Mouse (Mus musculus): Measurements from ENCODE around the gene Daam2. TPM values are rescaled to one million over a fixed set of nuclear protein-coding genes. Genes with fewer than 3 reads are reported as not detected.

Daam2 gene
- polyA plus RNA-seq, 1 experiment = not detected

- no peak for TF ChIP-seq GATA1 (IDR thresholded peaks at IDR 0.05; ENCODE audit: low read length)
Measured at GRCm38 (mm10) chr17:49464884-49465283, 99.3 kb downstream of the Daam2 start.

GRCm38 (mm10) chr17:49458386-49458785 lies 105.8 kb downstream of the Daam2 start:
- TF ChIP-seq GATA1 (IDR thresholded peaks at IDR 0.05; ENCODE audit: low read length) = no peak

DNA sequence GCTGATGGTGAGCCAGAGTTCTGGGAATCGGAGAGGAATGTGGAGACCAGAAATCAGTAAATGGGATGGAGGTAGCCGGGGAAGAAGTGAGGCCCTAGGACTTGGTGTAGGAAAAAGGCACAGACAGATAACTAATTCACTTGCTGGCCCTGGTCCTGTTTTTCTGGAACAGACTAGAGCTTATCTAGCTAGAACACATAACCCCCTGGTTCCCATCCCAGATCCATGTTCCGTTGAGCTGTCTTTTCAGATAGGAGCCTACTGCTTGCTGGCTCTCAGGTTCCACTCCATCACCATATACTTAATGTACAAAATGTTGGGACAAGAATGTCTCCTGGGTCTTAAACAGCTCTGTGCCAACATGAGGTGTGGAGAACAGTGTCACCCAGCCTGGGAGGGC lies 106.3 kb downstream of the Daam2 start:
- TF ChIP-seq GATA1 (IDR thresholded peaks at IDR 0.05; ENCODE audit: low read length) = no peak

GRCm38 (mm10) chr17:49456334-49456733 lies 107.8 kb downstream of the Daam2 start:
- TF ChIP-seq GATA1 (IDR thresholded peaks at IDR 0.05; ENCODE audit: low read length) = no peak

DNA sequence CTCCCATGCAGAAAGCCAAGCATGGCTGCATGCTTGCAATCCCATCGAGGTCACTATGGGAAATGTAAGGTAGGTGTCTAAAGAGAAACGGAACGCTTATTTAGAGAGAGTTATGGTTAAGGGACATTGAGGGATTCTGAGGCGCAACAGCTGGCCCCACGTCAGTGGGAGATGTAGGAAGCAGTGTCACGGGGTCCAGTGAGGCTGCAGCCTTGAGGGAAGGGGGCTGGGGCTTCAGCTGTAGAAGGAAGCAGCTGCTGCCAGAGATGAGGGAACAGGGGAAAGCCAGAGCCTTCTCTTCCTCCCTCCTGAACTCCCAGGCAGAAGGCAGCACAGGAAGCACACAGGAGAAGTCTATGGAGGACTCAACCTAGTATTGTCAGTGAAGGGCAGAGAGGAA lies 113.2 kb downstream of the Daam2 start:
- no peak for TF ChIP-seq GATA1 (IDR thresholded peaks at IDR 0.05; ENCODE audit: low read length)

GRCm38 (mm10) chr17:49449230-49449608 lies 114.9 kb downstream of the Daam2 start:
- TF ChIP-seq GATA1 (IDR thresholded peaks at IDR 0.05; ENCODE audit: low read length) = no peak

DNA sequence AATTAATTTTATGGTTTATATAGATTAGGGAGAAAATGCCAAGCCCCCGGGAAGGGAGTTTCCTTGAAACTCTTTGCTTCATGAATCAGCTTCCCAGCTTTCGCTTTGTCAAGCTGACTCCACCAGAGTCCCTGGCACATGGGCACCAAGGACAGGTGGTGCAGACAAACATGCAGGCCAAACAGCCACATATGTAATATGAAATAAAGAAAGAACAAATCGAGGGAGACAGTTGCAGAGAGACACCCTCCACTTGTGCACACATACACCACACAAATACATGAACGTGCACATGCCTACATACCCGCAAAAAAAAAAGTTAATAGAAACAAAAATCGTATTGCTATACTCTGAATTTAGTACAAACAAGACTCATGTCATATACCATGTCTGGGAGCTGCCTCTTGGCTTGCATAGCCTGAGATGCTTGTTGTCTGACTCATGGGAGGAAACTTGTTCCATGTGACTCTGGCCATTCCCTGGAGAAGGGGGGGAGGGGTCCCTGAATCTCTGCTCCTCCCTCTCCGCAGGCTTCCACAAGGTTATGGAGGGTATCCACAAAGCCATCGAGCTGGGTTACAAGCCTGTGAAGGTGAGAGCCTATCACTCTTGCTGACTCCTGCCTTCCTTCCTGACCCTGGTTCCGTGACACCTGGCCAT lies 115.4 kb downstream of the Daam2 start:
- no peak for TF ChIP-seq GATA1 (IDR thresholded peaks at IDR 0.05; ENCODE audit: low read length)

DNA sequence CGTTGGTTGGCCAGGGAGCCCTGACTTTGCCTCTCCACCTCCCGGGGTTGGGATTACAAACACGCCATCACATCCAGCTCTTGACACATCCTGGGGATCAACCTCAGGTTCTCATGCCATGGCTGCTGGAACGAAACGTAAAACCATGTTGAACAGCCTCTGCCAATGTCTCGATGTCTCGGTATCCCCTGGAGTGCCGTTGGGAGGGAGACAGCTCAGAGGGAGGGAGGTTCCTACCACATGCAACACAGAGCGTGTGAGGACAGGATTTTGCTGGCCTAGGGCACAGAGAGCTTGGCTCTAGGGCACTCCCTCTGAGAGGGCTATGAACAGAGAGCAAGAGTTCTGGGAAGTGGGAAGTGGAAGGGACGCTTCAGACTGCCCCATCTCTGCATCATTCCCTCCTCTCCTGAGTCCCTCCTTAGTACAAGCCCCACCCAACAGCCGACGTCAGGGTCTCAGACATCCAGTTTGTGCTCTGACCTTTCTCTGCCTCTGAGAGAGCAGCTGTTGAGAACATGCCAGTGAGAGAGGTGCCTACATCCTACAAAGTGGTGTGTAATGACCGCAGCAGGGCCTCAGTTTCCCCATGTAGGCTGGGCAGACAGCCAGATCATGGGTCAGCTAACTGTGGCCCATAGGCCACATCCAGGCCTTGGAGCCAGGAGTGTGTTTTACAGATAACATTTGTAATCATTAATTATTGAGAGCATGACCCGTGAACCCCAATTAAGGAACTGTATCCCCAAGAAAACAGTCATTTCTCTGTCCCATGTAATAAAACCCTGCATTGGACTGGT lies 123.6 kb downstream of the Daam2 start:
- no peak for TF ChIP-seq GATA1 (IDR thresholded peaks at IDR 0.05; ENCODE audit: low read length)

DNA sequence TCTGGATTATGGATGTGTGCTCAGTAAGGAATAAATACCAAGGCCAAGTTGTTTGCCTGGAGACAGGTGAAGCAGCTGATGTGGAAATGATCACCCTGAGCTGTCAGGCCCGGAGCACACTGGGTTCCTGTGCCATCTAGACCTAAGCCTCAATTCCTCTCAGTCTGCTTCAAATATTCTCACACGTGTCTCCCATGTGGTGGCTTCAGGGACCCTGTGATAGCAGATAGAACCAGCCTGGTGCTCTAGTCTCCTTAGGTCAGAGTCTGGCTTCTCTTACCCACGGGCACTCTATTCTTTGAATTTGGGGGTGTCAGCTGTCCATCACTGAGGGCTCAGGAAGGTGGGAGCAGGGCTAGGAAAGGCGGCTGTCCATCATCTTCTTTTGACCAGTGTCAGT lies 124.4 kb downstream of the Daam2 start:
- TF ChIP-seq GATA1 (IDR thresholded peaks at IDR 0.05; ENCODE audit: low read length) = no peak

DNA sequence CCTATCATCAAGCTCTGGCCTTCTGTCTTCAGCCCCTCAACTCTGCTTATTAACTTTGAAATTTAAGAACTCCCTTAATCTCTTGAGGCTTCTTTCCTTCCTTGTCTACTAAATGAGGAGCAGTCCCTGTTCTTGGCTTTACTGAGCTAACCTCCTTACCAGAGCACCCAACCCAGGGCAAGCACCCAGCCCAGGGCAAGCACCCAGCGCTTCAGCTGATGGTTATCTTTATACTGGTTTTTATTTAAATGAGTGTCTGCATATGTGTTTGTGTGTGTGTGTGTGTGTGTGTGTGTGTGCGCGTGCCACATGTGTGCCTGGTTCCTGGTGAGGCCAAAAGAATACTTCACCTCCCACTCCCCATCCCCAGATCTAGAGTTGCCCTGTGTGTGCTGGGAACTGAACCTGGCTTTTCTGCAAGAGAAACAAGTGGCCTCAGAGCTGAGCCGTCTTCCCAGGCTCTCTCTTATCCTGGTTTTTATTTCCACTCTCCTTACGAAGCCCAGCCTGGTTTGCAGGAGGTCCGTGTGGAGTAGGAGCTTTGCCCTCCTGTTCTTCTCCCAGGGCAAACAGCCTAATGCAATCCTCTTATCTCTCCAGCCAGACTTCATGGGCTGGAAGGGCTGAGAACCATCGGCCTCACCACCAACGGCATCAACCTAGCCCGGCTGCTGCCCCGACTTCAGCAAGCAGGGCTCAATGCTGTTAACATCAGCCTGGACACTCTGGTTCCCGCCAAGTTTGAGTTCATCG lies 125.1 kb downstream of the Daam2 start:
- TF ChIP-seq GATA1 (IDR thresholded peaks at IDR 0.05; ENCODE audit: low read length) = peak; percentile 4

DNA sequence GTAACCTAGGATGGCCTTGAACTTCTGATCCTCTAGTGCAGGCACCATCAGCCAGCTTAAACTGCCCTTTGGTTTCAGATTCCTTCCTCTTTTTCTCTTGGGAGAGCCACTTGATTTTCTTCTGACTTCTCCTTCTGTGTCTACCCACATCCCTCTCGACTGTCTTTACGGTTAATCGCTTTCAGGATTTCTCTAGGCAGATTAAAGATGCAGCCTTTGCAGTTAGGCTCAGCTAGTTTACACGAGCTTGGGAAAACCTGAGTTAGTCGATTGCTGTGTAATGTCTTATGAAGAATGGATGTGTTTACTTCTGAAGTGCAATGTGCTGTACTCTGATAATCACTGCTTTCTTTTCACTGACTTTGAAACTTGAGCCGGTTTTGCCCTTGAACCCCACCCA lies 127.5 kb downstream of the Daam2 start:
- TF ChIP-seq GATA1 (IDR thresholded peaks at IDR 0.05; ENCODE audit: low read length) = no peak

- peak; percentile 85 for TF ChIP-seq GATA1 (IDR thresholded peaks at IDR 0.05; ENCODE audit: low read length)
Measured at GRCm38 (mm10) chr17:49435081-49435480, 129.1 kb downstream of the Daam2 start.

DNA sequence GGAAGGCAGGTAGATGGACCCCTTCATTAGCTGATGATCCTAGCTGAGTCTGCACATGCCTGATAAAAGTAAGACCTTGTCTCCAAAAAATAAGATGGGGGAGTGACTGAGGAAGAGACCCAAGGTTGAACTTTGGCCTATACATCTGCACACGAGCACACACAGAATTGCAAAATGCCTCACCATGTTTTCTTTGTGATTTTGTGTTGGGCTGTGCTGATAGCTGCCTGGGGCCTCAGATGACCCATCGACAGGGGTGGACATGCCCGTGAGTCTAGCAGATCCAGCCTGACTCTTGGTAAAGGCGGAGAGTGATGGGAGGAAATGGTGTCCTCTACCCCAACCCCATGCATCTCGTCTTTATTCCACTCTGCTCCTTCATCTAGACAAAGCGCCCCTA lies 129.9 kb downstream of the Daam2 start:
- no peak for TF ChIP-seq GATA1 (IDR thresholded peaks at IDR 0.05; ENCODE audit: low read length)

GRCm38 (mm10) chr17:49433071-49433470 lies 131.1 kb downstream of the Daam2 start:
- TF ChIP-seq GATA1 (IDR thresholded peaks at IDR 0.05; ENCODE audit: low read length) = no peak

DNA sequence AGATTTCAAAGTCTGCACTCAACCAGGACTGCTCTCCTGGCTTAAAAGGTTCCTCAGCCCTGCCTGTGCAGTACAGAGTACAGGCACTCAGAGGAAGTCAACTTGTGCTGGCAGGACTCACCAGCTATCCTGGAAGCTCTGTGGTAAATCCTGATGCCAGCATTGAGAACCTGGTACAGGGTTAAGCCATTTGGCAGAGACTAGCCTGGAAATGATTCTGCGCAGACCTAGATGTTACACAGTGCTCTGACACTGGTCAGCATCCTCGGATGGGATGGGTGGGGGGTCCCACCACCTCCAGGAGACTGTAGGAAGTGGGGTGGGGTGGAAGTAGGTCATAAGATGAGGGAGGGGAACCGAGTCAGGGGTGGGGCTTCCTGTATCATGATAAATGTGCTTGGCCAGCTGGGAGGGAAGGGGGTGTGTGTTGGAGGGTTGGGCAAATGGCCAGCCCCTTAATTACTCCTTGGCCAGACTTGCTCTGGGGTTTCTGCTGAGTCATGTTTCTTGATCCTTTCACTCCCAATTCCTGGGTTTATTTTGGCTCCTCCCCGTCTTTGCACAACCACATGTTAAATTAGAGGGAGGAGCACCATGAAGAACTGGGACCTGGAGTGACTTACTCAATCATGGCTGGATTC lies 132.0 kb downstream of the Daam2 start:
- no peak for TF ChIP-seq GATA1 (IDR thresholded peaks at IDR 0.05; ENCODE audit: low read length)

GRCm38 (mm10) chr17:49431176-49431575 lies 133.0 kb downstream of the Daam2 start:
- no peak for TF ChIP-seq GATA1 (IDR thresholded peaks at IDR 0.05; ENCODE audit: low read length)

Measured in G1E-ER4 (cell line).